Mouse (Mus musculus) G1E (cell line): ENCODE measurements around the gene Shisa2. TPM values are rescaled to one million over a fixed set of nuclear protein-coding genes. Genes with fewer than 3 reads are reported as not detected.

Source experiments
- ATAC-seq: 2 replicates; pipeline ENCODE4 v1.8.0; 2016; ENCODE audit warnings: mild to moderate bottlenecking; ENCODE audit not compliant: insufficient number of reproducible peaks, poor library complexity, low FRiP score, severe bottlenecking; ENCODE audit errors: extremely low read depth
- DNase-seq: peaks from one replicate; pipeline ENCODE4 v3.0.0; 2012; ENCODE audit warnings: low spot score
- H3K27me3 ChIP-seq: 2 replicates; pipeline ENCODE4 v1.6.1; 2012; ENCODE audit warnings: mild to moderate bottlenecking, low read length, inconsistent platforms; ENCODE audit not compliant: insufficient read depth
- H3K36me3 ChIP-seq: replicated peaks from 2 replicates; pipeline ENCODE3; 2012; ENCODE audit warnings: mild to moderate bottlenecking, inconsistent platforms
- H3K4me1 ChIP-seq: 2 replicates; pipeline ENCODE4 v1.6.1; 2012; ENCODE audit warnings: low read depth, low read length, inconsistent platforms, mixed read lengths; ENCODE audit not compliant: insufficient read depth
- H3K4me3 ChIP-seq: 2 replicates; pipeline ENCODE4 v1.5.1; 2012; ENCODE audit warnings: low read depth, mild to moderate bottlenecking, inconsistent platforms, low read length, moderate library complexity, mixed read lengths
- H3K9me3 ChIP-seq: replicated peaks from 2 replicates; pipeline ENCODE4 v1.6.1; 2012; ENCODE audit warnings: inconsistent platforms
- CTCF ChIP-seq: IDR thresholded peaks from 2 replicates; pipeline ENCODE4 v1.5.1; 2012; ENCODE audit warnings: low read depth, low read length, inconsistent platforms, mixed read lengths
- GATA1 ChIP-seq: IDR thresholded peaks from 2 replicates; pipeline ENCODE4 v1.6.1; 2012; ENCODE audit warnings: borderline replicate concordance, low read length, inconsistent platforms, mixed read lengths
- GATA2 ChIP-seq: IDR thresholded peaks from 2 replicates; pipeline ENCODE4 v1.6.1; 2012; ENCODE audit warnings: low read depth, low read length, inconsistent platforms, borderline replicate concordance
- POLR2AphosphoS5 ChIP-seq: IDR thresholded peaks from 2 replicates; pipeline ENCODE4 v1.6.1; 2012; ENCODE audit warnings: low read depth, low read length, inconsistent platforms; ENCODE audit not compliant: insufficient replicate concordance
- TAL1 ChIP-seq: conservative IDR thresholded peaks from 2 replicates; pipeline ENCODE4 v1.6.1; 2012; ENCODE audit warnings: low read depth, low read length, inconsistent platforms, mixed read lengths
- polyA plus RNA-seq: library from polyadenylated mRNA; stranded (reverse); fragments of >175 nt; gene quantifications from 2 replicates; pipeline ENCODE4 v1.2.3, GENCODE M21; 2012
- total RNA-seq, 2 experiments: library from RNA; stranded (forward) in 1 of 2; stranded (reverse) in 1 of 2; fragments of 200-1000 nt in 1 of 2; fragments of >200 nt in 1 of 2; fragmentation: Nextera tagmentation in 1 of 2; gene quantifications; 2 replicates each; pipeline ENCODE4 v1.2.3; 2014 to 2017

The Shisa2 gene
- total and polyA plus RNA-seq, 3 experiments = 0.03 to 0.22 TPM; not detected in 1

GRCm38 (mm10) chr14:59677598-59678003 is 52.5 kb downstream of the Shisa2 start:
- no peak overlapping the region for H3K4me3 ChIP-seq
- TF ChIP-seq GATA1 (no peak), TAL1 (no peak), POLR2AphosphoS5 (no peak), GATA2 (no peak), CTCF (no peak)
- ATAC-seq (no peak), DNase-seq (no peak)
- 0 out of 2 replicates have a peak, but pooled peaks cover 3% of the 10 kb centered on the region for H3K9me3 ChIP-seq
- H3K36me3 ChIP-seq = no peaks in the 10 kb centered on the region
- no peaks in the 10 kb centered on the region for H3K27me3 ChIP-seq
- no peaks in the 10 kb centered on the region for H3K4me1 ChIP-seq

Other genes with a start within 250 kb of the Shisa2 start
- gene Phf11c, start 229.9 kb upstream of the Shisa2 start, total RNA-seq (2014; fragmentation: Nextera tagmentation) = 5.1 and 5.8 TPM in 2 replicates
- 1.4 and 1.7 TPM in 2 replicates for gene Phf11c, start 229.9 kb upstream of the Shisa2 start, total RNA-seq (2017)
- gene Phf11c, start 229.9 kb upstream of the Shisa2 start, polyA plus RNA-seq = 0.02 and 0.03 TPM in 2 replicates
- 53.7 and 57.9 TPM in 2 replicates for gene Setdb2, start 184.4 kb upstream of the Shisa2 start, total RNA-seq (2014; fragmentation: Nextera tagmentation)
- 29.9 and 31.5 TPM in 2 replicates for gene Setdb2, start 184.4 kb upstream of the Shisa2 start, total RNA-seq (2017)
- gene Setdb2, start 184.4 kb upstream of the Shisa2 start, polyA plus RNA-seq = 6.8 and 9.1 TPM in 2 replicates
- 100 and 118 TPM in 2 replicates for gene Cab39l, start 184.3 kb upstream of the Shisa2 start, total RNA-seq (2014; fragmentation: Nextera tagmentation)
- gene Cab39l, start 184.3 kb upstream of the Shisa2 start, total RNA-seq (2017) = 49.5 and 52.0 TPM in 2 replicates
- 2.2 and 2.3 TPM in 2 replicates for gene Cab39l, start 184.3 kb upstream of the Shisa2 start, polyA plus RNA-seq
- gene Cdadc1, start 27.3 kb upstream of the Shisa2 start, total RNA-seq (2014; fragmentation: Nextera tagmentation) = 24.3 and 26.2 TPM in 2 replicates
- gene Cdadc1, start 27.3 kb upstream of the Shisa2 start, total RNA-seq (2017) = 9.0 and 15.3 TPM in 2 replicates
- 17.7 and 19.0 TPM in 2 replicates for gene Cdadc1, start 27.3 kb upstream of the Shisa2 start, polyA plus RNA-seq